Mouse (Mus musculus) hematopoietic multipotent progenitor cell, adult 10-12 weeks (in vitro differentiated cells): ENCODE data around the gene Gm10518. TPM values are rescaled to one million over a fixed set of nuclear protein-coding genes. Genes with fewer than 3 reads are reported as not detected.

ENCODE experiments used
- polyA plus RNA-seq: library from polyadenylated mRNA; stranded (reverse); fragments of >175 nt; gene quantifications from 2 replicates; pipeline ENCODE4 v1.2.3, GENCODE M21; 2012; ENCODE audit warnings: low replicate concordance

Gene Gm10518
- polyA plus RNA-seq = not detected in 2 replicates

GRCm38 (mm10) chr1:179802610-179803512 is at the start of gene Gm10518:
Gm10518 (plus strand) TSS chr1:179803376.

GRCm38 (mm10) chr1:179803513-179804139 is 450 bp downstream of the Gm10518 start, which contains the start of gene Ahctf1:
Ahctf1 (minus strand) TSS chr1:179803680.

Other genes with a start within 250 kb of the Gm10518 start
- gene Sccpdh, start 135.2 kb upstream of the Gm10518 start, polyA plus RNA-seq = 0.96 and 0.99 TPM in 2 replicates
- not detected in 2 replicates for gene Kif28, start 58.1 kb upstream of the Gm10518 start, polyA plus RNA-seq
- gene Ahctf1, start 304 bp downstream of the Gm10518 start, polyA plus RNA-seq = 22.7 and 42.8 TPM in 2 replicates
- gene Cdc42bpa, start 157.1 kb downstream of the Gm10518 start, polyA plus RNA-seq = 0.51 and 2.6 TPM in 2 replicates